Mouse (Mus musculus): ENCODE results near the gene Glt8d2. TPM values are rescaled to one million over a fixed set of nuclear protein-coding genes. Genes with fewer than 3 reads are reported as not detected.
A peak's percentile ranks its signal among the peaks of the same experiment; 100 is the strongest.

Gene Glt8d2
- total RNA-seq (2021) = 1 to 10 TPM; 3.0 to 4.7 TPM
- long read RNA-seq, experiment 1, partial matches to known transcripts = 1 of 3 reads
- long read RNA-seq, experiment 1, other reads (novel, unspliced or antisense) = 0 of 3 reads
- long read RNA-seq, experiment 2, partial matches to known transcripts = 0 of 3 reads
- long read RNA-seq, experiment 2, other reads (novel, unspliced or antisense) = 0 of 3 reads

GRCm38 (mm10) chr10:82690494-82690893, at the start of gene Glt8d2:
Gene Glt8d2, minus strand, starts transcription at chr10:82690650.
- peak; percentile 62 to 63 for DNase-seq
- intact Hi-C loops (cut with DNase I) = no loop called here

- DNase-seq = peak; percentile 19 to 23
- intact Hi-C loops (cut with DNase I) = loop anchor here (2.0 to 5.0 kb wide), 2 partner anchors 33 to 63 kb away; partner anchors contain the start of gene Nfyb
Observed at GRCm38 (mm10) chr10:82699296-82699941, 9.0 kb upstream of the Glt8d2 start.

GRCm38 (mm10) chr10:82698712-82699261, 8.3 kb upstream of the Glt8d2 start:
- DNase-seq = peak; percentile 92 to 93
- intact Hi-C loops (cut with DNase I) = loop anchor here (2.0 to 5.0 kb wide), 2 partner anchors 32 to 64 kb away; partner anchors contain the start of gene Nfyb

- DNase-seq = peak in 1 of 2 experiments; percentile 12
- intact Hi-C loops (cut with DNase I) = loop anchor here (5.0 kb wide), 1 partner anchor 65 kb away; the partner anchor contains the start of gene Nfyb
Observed at GRCm38 (mm10) chr10:82697305-82697898, 7.0 kb upstream of the Glt8d2 start.

GRCm38 (mm10) chr10:82696453-82697079, 6.1 kb upstream of the Glt8d2 start:
- intact Hi-C loops (cut with DNase I) = loop anchor here (5.0 kb wide), 1 partner anchor 66 kb away; the partner anchor contains the start of gene Nfyb
- DNase-seq = peak in 1 of 2 experiments; percentile 8

GRCm38 (mm10) chr10:82695956-82696355, 5.5 kb upstream of the Glt8d2 start, which contains the start of gene Hcfc2:
Gene Hcfc2, plus strand, starts transcription at chr10:82696160.
- no peak for DNase-seq
- intact Hi-C loops (cut with DNase I) = loop anchor here (5.0 kb wide), 1 partner anchor 66 kb away; the partner anchor contains the start of gene Nfyb

GRCm38 (mm10) chr10:82689681-82690211, 704 bp downstream of the Glt8d2 start:
- intact Hi-C loops (cut with DNase I) = no loop called here
- DNase-seq = peak in 1 of 2 experiments; percentile 12

- no peak for DNase-seq
- intact Hi-C loops (cut with DNase I) = no loop called here
Observed at GRCm38 (mm10) chr10:82685440-82685839, 5.0 kb downstream of the Glt8d2 start.

- intact Hi-C loops (cut with DNase I) = no loop called here
- DNase-seq = no peak
Observed at GRCm38 (mm10) chr10:82681639-82682038, 8.8 kb downstream of the Glt8d2 start.

GRCm38 (mm10) chr10:82680769-82681168, 9.7 kb downstream of the Glt8d2 start:
- no peak for DNase-seq

GRCm38 (mm10) chr10:82676949-82677348, 13.5 kb downstream of the Glt8d2 start:
- intact Hi-C loops (cut with DNase I) = no loop called here
- no peak for DNase-seq

More at GRCm38 (mm10) chr10:82680769-82681168, 9.7 kb downstream of the Glt8d2 start:
- intact Hi-C loops (cut with DNase I) = no loop called here

GRCm38 (mm10) chr10:82670205-82670604, 20.2 kb downstream of the Glt8d2 start:
- no peak for DNase-seq
- intact Hi-C loops (cut with DNase I) = no loop called here

GRCm38 (mm10) chr10:82666436-82667234, 23.8 kb downstream of the Glt8d2 start:
- peak; percentile 86 to 88 for DNase-seq
- intact Hi-C loops (cut with DNase I) = loop anchor here (1.0 to 5.0 kb wide), 3 partner anchors 32 to 235 kb away; no protein-coding TSS in a partner anchor

- intact Hi-C loops (cut with DNase I) = loop anchor here (1.0 to 5.0 kb wide), 3 partner anchors 33 to 235 kb away; no protein-coding TSS in a partner anchor
- no peak for DNase-seq
Observed at GRCm38 (mm10) chr10:82665951-82666350, 24.5 kb downstream of the Glt8d2 start.

- intact Hi-C loops (cut with DNase I) = no loop called here
- no peak for DNase-seq
Observed at GRCm38 (mm10) chr10:82663289-82663688, 27.2 kb downstream of the Glt8d2 start.

- no peak for DNase-seq
- intact Hi-C loops (cut with DNase I) = no loop called here
Observed at GRCm38 (mm10) chr10:82662267-82662990, 28.0 kb downstream of the Glt8d2 start.

- no peak for DNase-seq
- intact Hi-C loops (cut with DNase I) = no loop called here
Observed at GRCm38 (mm10) chr10:82661820-82662219, 28.6 kb downstream of the Glt8d2 start.

GRCm38 (mm10) chr10:82654581-82654980, 35.9 kb downstream of the Glt8d2 start:
- no peak for DNase-seq
- intact Hi-C loops (cut with DNase I) = no loop called here

Measured in heart, postnatal 14 days (tissue).